Mouse (Mus musculus) hindbrain, embryonic 12.5 days (tissue): ENCODE results near the gene Pfkfb4. TPM values are rescaled to one million over a fixed set of nuclear protein-coding genes. Genes with fewer than 3 reads are reported as not detected.

Source experiments
- ATAC-seq: fragments of 200-750 bp; cut with Nextera tagmentation; 2 replicates; pipeline ENCODE4 v1.8.0; 2017; ENCODE audit warnings: moderate TSS enrichment; ENCODE audit not compliant: low FRiP score
- H3K27ac ChIP-seq: fragments of 300-500 bp; sonication (generic); 2 replicates; pipeline ENCODE4 v1.5.1; 2016; ENCODE audit warnings: mild to moderate bottlenecking
- H3K27me3 ChIP-seq: fragments of 300-500 bp; sonication (generic); 2 replicates; pipeline ENCODE4 v1.6.1; 2016; ENCODE audit warnings: mild to moderate bottlenecking
- H3K36me3 ChIP-seq: fragments of 300-500 bp; sonication (generic); 2 replicates; pipeline ENCODE4 v1.6.1; 2016; ENCODE audit warnings: mild to moderate bottlenecking
- H3K4me1 ChIP-seq: fragments of 300-500 bp; sonication (generic); 2 replicates; pipeline ENCODE4 v1.6.1; 2016
- H3K4me2 ChIP-seq: fragments of 300-500 bp; sonication (generic); replicated peaks from 2 replicates; pipeline ENCODE4 v1.6.1; 2016; ENCODE audit warnings: mild to moderate bottlenecking
- H3K4me3 ChIP-seq: fragments of 300-500 bp; sonication (generic); 2 replicates; pipeline ENCODE4 v1.5.1; 2016; ENCODE audit warnings: mild to moderate bottlenecking
- H3K9ac ChIP-seq: fragments of 300-500 bp; sonication (generic); 2 replicates; pipeline ENCODE4 v1.6.1; 2016; ENCODE audit warnings: mild to moderate bottlenecking, moderate library complexity
- H3K9me3 ChIP-seq: fragments of 300-500 bp; sonication (generic); replicated peaks from 2 replicates; pipeline ENCODE4 v1.6.1; 2016; ENCODE audit warnings: mild to moderate bottlenecking
- WGBS: fragments of 180-500 bp; shearing (Covaris S2); methylation state at CpG from one replicate; pipeline ENCODE4 v1.1.7; 2016; 5-methylcytosine and 5-hydroxymethylcytosine counted together
- polyA plus RNA-seq: library from polyadenylated mRNA; unstranded; fragments of >200 nt; fragmentation: Nextera tagmentation; extraction: Ambion mirVana; gene quantifications from 2 replicates; pipeline ENCODE4 v1.2.1, GENCODE M21; 2016

Pfkfb4 gene
- polyA plus RNA-seq, 1 experiment from 2014 or later = 24.0 TPM

DNA sequence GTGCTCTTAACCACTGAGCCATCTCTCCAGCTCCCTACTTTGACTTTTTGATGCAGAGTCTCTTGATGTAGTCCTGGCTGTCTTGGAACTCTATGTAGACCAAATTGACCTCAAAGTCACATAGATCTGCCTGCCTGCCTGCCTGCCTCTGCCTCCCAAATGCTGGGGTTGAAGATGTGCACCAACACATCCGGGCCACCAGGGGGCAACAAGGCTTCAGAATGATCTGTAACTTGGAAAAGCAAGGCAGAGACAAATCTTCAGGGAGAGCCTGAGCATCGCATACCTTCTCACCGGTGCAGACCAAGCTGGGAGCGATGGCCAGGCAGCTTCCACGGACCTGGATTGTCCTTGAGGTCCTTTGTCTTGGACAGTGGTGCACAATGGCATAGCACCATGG, 54.7 kb downstream of the Pfkfb4 start:
- Histone ChIP-seq H3K4me3 (no peak overlapping the region), H3K9me3 (no peaks in the 10 kb centered on the region), H3K27me3 (no peaks in the 10 kb centered on the region), H3K4me2 (no peak overlapping the region), H3K4me1 (no peaks in the 10 kb centered on the region), H3K27ac (no peak overlapping the region), H3K9ac (no peak overlapping the region), H3K36me3 (no peaks in the 10 kb centered on the region)
- WGBS = 30% methylated on average over 5 of the region's 5 CpGs
- ATAC-seq = no peak

DNA sequence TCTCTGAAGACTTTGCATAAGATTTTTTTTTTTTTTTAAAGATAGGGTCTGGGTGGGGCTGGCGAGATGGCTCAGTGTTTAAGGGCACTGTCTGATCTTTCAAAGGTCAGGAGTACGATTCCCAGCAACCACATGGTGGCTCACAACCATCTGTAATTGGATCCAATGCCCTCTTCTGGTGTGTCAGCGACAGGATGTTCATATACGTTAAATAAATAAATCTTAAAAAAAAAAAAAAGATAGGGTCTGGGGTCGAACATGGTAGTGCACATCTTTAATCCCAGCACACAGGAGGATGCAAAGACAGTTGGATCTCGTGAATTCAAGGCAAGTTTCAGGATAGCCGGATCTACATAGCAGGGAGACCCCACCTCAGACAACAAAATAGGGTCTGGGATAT, 57.7 kb downstream of the Pfkfb4 start:
- Histone ChIP-seq H3K9me3 (no peaks in the 10 kb centered on the region), H3K4me1 (peaks cover 1% of the 10 kb centered on the region), H3K4me3 (no peak overlapping the region), H3K36me3 (no peaks in the 10 kb centered on the region), H3K9ac (no peak overlapping the region), H3K27me3 (no peaks in the 10 kb centered on the region), H3K27ac (no peak overlapping the region), H3K4me2 (no peak overlapping the region)
- no peak for ATAC-seq
- 80% methylated on average over 7 of the region's 7 CpGs for WGBS

DNA sequence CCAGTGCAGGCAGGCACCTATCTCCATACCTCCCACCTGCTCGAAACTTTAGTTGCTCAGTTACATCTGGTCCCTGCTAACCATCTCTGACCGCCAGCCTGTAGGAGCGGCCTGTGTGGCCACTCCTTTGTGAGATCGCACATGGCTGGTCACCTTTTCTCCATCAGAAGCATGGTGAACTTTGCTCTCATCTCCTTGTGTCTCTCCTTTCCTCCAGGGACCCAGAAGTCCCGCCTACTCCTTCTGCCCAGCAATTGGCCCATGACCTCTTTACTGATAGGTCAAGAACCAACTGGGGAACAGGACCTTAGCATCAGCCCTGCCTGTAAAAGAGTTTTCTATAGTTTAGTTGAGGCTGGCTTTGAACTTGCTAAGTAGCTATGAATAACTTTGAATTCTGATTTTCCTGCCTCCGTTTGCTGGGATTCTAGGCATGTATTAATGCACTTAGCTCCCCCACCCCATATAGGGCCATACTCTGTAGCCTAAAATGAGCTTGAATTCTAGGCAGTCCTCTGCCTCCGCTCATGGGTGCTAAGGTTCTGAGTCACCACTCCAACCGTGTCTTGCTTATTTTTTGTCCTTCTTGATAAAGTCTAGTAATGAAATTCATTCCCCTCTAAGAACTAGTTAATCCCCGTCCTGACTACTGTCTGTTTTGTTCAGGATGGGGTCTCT, 58.6 kb downstream of the Pfkfb4 start:
- no peak overlapping the region for H3K4me2 ChIP-seq
- ATAC-seq = no peak
- H3K27me3 ChIP-seq = no peaks in the 10 kb centered on the region
- H3K4me3 ChIP-seq = no peak overlapping the region
- WGBS = 82% methylated on average over 9 of the region's 9 CpGs
- peaks cover 7% of the 10 kb centered on the region for H3K4me1 ChIP-seq
- no peaks in the 10 kb centered on the region for H3K9me3 ChIP-seq
- no peaks in the 10 kb centered on the region for H3K36me3 ChIP-seq
- no peak overlapping the region for H3K9ac ChIP-seq
- no peak overlapping the region for H3K27ac ChIP-seq

DNA sequence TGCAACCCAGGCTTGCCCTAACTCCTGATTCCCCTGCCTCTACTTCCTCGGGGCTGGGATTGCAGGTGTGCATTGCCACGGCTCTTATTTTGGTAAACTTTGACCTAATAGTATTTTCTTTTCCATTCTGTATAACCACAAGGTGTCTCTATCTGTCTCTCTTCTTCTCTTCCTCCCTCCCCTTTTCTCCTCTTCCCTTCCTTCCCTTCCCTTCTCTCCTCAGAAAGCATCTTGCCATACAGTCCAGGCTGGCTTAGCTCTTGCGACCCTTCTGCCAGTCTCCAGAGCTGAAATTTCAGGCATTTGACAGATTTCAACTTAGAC, 59.1 kb downstream of the Pfkfb4 start:
- H3K9me3 ChIP-seq = no peaks in the 10 kb centered on the region
- H3K36me3 ChIP-seq = no peaks in the 10 kb centered on the region
- 81% methylated on average over 3 of the region's 3 CpGs for WGBS
- peaks cover 12% of the 10 kb centered on the region for H3K4me1 ChIP-seq
- no peaks in the 10 kb centered on the region for H3K27me3 ChIP-seq
- H3K4me2 ChIP-seq = no peak overlapping the region
- H3K4me3 ChIP-seq = no peak overlapping the region
- no peak overlapping the region for H3K27ac ChIP-seq
- no peak for ATAC-seq
- no peak overlapping the region for H3K9ac ChIP-seq

DNA sequence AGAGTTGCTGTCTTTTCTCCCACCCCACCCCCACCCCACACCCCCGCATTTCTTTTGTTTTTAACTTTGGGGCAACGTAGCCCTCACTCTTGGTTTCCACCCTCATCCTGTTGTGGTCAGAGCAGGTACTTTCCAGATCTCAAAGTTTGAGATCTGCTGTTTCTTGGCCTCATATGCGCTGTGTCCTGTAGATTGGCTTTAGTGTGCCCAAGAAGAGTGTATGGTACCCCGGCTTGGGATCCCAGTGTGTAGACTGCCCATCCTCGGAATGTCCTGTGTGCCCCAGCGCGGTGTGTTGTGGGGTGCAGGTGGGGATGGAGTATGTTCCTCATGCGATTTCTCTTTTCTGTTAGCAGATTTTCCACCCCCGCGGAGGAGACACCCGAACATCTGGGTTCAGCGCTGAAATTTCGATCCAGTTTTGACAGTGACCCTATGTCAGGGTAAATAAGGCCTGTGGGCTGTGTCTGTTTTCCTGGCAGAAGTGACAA, 59.5 kb downstream of the Pfkfb4 start:
- H3K9me3 ChIP-seq = no peaks in the 10 kb centered on the region
- H3K36me3 ChIP-seq = 0 out of 2 replicates have a peak, but pooled peaks cover 2% of the 10 kb centered on the region
- H3K9ac ChIP-seq = no peak overlapping the region
- WGBS = 90% methylated on average over 13 of the region's 13 CpGs
- no peak overlapping the region for H3K4me3 ChIP-seq
- no peak overlapping the region for H3K4me2 ChIP-seq
- ATAC-seq = no peak
- H3K27me3 ChIP-seq = no peaks in the 10 kb centered on the region
- peaks cover 12% of the 10 kb centered on the region for H3K4me1 ChIP-seq
- H3K27ac ChIP-seq = no peak overlapping the region

DNA sequence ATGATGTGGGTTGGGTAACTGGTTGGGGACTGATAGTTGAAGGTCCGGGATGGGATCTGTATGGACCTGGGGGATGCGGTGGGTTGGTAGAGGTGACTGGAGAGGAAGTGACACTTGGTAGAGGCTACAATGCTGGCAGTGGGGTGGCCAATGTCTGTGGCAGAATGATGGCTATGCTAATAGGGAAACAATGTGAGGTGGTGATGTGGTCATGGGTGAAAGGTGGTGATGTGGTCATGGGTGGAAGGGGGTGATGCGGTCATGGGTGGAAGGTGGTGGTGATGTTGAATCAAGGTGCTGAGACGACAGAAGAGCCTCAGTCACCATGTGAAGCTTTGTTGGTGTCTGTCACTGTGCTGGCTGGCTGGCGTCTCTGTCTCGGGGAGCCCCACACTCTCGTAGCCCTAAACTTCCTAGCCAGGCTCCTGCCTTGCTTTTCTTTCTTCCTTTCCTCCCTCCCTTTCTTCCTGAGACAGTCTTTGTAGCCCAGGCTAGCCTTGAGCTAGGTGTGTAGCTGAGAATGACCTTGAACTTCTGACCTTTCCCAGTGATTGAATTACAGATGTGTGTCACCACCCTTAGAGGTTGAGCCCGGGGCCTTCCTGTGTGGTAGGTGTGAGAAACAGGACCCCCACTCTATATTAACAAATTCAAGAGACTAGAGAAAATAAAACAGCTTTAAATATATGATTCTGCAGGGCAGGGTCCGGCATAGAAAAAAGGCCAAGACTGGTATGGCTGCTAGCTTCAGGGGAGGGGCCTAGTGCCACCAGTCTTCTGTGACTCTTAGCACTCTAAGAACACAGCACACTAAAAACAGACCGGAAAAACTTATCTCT, 60.3 kb downstream of the Pfkfb4 start:
- WGBS = 91% methylated on average over 10 of the region's 10 CpGs
- Histone ChIP-seq H3K4me3 (no peak overlapping the region), H3K9me3 (no peaks in the 10 kb centered on the region), H3K36me3 (peaks cover 10% of the 10 kb centered on the region), H3K4me2 (no peak overlapping the region), H3K27ac (no peak overlapping the region), H3K4me1 (peaks cover 12% of the 10 kb centered on the region), H3K27me3 (no peaks in the 10 kb centered on the region), H3K9ac (no peak overlapping the region)
- ATAC-seq = no peak

DNA sequence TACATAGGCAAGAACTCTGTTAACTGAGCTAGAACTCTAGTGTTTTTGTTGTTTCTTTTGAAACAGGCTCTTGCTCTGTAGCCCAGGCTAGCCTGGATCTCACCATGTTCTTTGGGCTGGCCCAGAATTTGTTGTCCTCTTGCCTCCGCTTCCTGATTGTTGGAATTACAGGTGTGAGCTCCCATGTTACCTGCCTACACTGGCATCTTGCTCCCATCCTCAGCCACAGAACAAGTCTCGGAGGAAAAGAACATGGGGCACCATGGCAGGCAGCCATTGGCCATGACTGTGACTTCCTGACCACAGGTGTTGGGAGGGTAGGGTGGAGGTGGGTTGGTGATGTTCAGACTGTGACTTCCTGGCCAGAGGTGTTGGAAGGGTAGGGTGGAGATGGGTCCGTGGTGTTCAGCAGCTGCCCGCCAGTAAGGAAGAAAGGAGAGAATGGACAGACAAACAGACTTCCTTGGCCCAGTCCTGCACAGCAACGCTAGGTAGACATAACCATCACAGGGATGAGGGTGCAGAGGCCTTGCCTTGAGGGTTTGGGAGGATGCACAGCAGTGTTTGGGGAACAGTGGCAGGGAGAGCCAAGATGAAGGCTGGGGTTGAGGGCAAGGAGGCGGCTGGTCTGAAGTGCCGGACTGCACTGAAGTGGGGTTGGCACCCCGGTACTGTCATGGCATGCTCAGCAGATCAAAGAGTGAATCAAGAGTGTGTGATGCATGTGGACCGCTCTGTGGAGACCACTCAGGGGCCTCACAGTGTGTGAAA, 61.1 kb downstream of the Pfkfb4 start:
- 86% methylated on average over 9 of the region's 9 CpGs for WGBS
- H3K9me3 ChIP-seq = no peaks in the 10 kb centered on the region
- H3K27me3 ChIP-seq = no peaks in the 10 kb centered on the region
- H3K9ac ChIP-seq = no peak overlapping the region
- no peak overlapping the region for H3K4me3 ChIP-seq
- no peak overlapping the region for H3K27ac ChIP-seq
- H3K36me3 ChIP-seq = peaks cover 18% of the 10 kb centered on the region
- no peak overlapping the region for H3K4me2 ChIP-seq
- peaks cover 12% of the 10 kb centered on the region for H3K4me1 ChIP-seq
- no peak for ATAC-seq

DNA sequence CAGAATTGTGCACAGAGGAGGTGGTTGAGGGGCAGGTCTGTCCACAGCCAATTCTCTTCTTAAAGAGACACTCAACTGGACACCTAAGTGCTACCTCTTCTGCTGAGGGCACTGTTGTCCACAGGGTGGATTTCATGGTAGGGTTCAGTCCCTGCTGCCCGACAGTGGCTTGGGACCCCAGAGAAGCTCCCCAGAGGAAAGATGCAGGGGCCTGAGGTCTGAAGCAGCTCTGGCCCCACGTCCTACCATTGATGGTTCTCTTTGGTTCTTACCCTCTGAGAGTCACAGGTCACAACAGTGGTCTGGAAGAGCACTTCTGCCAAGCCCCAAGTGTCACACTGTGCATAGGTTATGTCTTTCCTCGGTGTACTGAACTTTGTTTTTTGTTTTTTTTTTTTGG, 61.8 kb downstream of the Pfkfb4 start:
- peaks cover 25% of the 10 kb centered on the region for H3K36me3 ChIP-seq
- no peak overlapping the region for H3K4me2 ChIP-seq
- no peak for ATAC-seq
- peaks cover 12% of the 10 kb centered on the region for H3K4me1 ChIP-seq
- no peaks in the 10 kb centered on the region for H3K9me3 ChIP-seq
- WGBS = 76% methylated on average over 3 of the region's 3 CpGs
- H3K27ac ChIP-seq = no peak overlapping the region
- no peak overlapping the region for H3K9ac ChIP-seq
- H3K27me3 ChIP-seq = no peaks in the 10 kb centered on the region
- no peak overlapping the region for H3K4me3 ChIP-seq

DNA sequence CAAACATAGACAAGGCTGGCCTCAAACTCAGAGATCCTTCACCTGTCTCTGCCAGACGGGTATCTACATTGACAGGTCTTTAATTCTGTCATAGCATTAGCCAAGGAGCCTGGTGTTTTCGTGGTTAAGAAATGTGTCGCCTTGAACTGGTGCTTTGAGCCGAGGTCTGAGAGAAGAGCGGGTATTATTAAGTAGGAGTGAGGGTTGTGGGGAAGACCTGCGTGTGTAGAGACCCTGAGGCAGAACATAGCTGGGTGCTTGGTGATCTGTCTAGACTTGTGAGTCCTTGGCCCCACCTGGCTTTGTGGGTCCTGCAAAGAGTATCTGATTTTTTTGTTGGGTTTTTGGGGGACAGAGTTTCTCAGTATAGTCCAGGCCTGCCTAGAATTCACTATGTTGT, 62.3 kb downstream of the Pfkfb4 start:
- Histone ChIP-seq H3K4me2 (no peak overlapping the region), H3K9me3 (no peaks in the 10 kb centered on the region), H3K36me3 (peaks cover 29% of the 10 kb centered on the region), H3K9ac (no peak overlapping the region), H3K27ac (no peak overlapping the region), H3K4me3 (no peak overlapping the region), H3K27me3 (no peaks in the 10 kb centered on the region), H3K4me1 (peaks cover 14% of the 10 kb centered on the region)
- ATAC-seq = no peak
- 80% methylated on average over 6 of the region's 6 CpGs for WGBS

DNA sequence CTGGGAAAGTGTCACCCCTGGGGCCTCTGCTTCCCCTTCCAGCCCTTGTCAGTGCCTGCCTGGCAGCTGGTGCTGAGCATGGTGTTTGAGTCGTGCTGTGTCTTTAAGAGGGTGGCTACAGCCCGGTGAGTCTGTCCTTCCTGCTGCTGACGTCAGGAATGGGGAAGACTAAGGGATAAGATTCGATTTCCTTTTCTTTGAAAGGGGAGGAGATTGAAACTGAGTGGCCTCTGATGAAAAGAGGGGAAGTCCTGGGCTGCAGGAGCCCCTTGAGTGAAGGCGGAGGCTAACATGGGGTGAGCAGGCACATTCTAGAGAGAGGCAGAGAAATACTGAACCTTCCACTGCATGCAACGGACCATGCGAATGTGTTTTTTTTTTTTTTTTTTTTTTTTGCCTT, 63.1 kb downstream of the Pfkfb4 start:
- no peaks in the 10 kb centered on the region for H3K27me3 ChIP-seq
- H3K4me2 ChIP-seq = peak overlapping the region; percentile 43
- H3K36me3 ChIP-seq = peaks cover 29% of the 10 kb centered on the region
- H3K4me3 ChIP-seq = peak overlapping the region; percentile 28
- peak overlapping the region; percentile 78 for H3K27ac ChIP-seq
- WGBS = 4% methylated on average over 5 of the region's 7 CpGs
- peak; percentile 49 for ATAC-seq
- no peaks in the 10 kb centered on the region for H3K9me3 ChIP-seq
- peaks cover 21% of the 10 kb centered on the region for H3K4me1 ChIP-seq
- H3K9ac ChIP-seq = peak overlapping the region; percentile 43

DNA sequence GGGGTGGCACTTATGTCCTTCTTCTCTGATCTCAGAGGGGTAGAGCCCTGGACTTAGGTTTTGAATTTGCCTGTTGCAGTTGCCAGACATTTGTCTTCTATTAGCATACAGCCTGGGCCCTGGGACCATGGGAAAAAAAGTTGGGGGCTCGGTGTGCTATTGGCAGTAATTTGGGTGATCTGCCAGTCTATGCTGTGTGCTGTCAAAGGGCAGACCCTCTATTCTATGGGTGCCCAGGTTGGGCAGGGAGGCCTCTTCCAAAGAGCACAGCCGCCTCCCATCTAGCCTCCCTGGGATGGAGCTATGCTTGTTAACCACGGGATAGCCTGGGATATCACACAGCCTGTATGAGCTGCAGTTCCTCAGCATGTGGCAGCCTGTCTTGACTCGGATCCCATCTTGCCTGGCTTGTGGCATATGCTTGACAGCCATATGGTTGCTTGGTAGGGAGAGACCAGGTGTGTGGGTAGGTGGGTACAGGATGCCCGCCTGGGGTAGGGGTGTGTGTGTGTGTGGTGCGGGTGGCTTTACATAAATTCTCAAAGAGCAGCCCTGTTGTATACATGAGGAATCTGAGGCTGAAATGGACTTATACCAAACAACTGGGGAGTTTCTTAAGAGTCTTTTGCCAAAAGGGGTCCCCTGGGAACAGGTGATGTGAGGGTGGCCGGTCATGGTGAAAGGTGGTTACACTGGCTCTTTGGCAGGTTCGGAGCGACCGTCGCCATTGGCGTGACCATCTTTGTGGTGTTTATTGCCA, 63.9 kb downstream of the Pfkfb4 start:
- H3K9ac ChIP-seq = 0 out of 2 replicates have a peak overlapping the region, but pooled peaks have one; percentile 43
- H3K4me2 ChIP-seq = peak overlapping the region; percentile 43
- ATAC-seq = no peak
- no peaks in the 10 kb centered on the region for H3K9me3 ChIP-seq
- no peak overlapping the region for H3K27ac ChIP-seq
- no peaks in the 10 kb centered on the region for H3K27me3 ChIP-seq
- peaks cover 32% of the 10 kb centered on the region for H3K36me3 ChIP-seq
- 92% methylated on average over 12 of the region's 12 CpGs for WGBS
- peak overlapping the region; percentile 28 for H3K4me3 ChIP-seq
- H3K4me1 ChIP-seq = peaks cover 21% of the 10 kb centered on the region
